Mouse (Mus musculus): Measurements from ENCODE around the gene Pkd1l2.

The Pkd1l2 gene

DNA sequence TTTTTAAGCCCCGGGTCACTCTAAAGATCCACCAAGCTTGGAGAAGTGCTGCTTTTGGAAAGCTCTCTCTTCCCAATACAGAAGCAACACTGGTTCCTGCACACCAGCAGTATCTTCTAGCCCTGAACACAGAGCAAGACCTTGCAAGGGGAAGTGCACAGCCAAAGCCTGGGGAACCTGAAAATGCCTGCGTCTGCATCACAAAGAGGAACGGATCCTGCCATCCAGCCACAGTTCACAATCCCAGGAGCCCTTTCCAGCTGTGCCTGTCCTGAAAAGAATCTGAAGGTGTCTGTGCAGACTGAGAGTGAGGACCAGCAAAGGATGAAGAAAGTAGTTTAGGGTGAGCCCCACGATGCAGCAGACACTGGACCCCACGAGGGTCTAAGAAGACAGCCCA is 107.2 kb downstream of the Pkd1l2 start:
- DNase-seq (ENCODE audit: low read depth) = no peak

GRCm38 (mm10) chr8:116969531-116969930 is 112.7 kb downstream of the Pkd1l2 start:
- no peak for DNase-seq (ENCODE audit: low read depth)

- DNase-seq (ENCODE audit: low read depth) = no peak
Observed at GRCm38 (mm10) chr8:116954415-116954814, 127.8 kb downstream of the Pkd1l2 start.

DNA sequence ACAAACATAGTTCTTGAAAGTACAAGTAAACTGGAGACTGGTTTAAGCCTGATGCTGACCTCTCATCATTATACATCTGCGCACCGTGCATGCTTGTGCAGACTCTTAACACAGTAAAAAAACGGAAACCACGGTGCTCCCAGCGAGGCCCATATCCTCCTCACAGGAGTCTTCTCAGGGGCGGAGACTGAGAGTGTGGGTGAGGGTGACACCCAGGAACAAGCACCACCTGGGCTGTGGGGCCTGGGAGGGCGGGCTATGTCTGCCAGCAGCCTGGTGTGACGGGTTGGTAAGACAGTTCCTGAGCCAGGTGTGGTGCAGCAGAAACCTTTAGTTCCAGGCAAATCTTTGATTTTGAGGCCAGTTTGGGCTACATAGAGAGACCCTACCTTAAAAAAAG is 129.8 kb downstream of the Pkd1l2 start:
- DNase-seq (ENCODE audit: low read depth) = no peak

DNA sequence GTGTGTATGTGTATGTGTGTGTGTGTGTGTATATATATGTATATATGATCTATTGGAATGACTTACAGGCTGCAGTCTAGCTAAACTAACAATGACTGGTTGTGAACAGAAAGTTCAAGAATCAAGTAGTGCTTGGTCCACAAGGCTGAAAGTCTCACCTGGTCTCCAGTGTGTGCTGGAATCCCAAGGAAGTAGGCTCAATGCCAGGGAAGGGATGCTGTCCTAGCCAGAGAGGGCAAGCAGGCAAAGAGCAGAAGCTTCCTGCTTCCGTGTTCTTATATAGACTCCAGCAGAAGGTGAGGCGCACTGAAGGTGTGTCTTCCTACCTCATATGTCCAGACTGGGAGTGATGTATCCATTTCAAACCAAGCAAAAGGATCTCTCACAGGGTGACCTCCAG is 130.5 kb downstream of the Pkd1l2 start:
- DNase-seq (ENCODE audit: low read depth) = no peak

- no peak for DNase-seq (ENCODE audit: low read depth)
Observed at GRCm38 (mm10) chr8:116951369-116951768, 130.9 kb downstream of the Pkd1l2 start.

- no peak for DNase-seq (ENCODE audit: low read depth)
Observed at GRCm38 (mm10) chr8:116947589-116947988, 134.7 kb downstream of the Pkd1l2 start.

- DNase-seq (ENCODE audit: low read depth) = no peak
Observed at GRCm38 (mm10) chr8:116946851-116947250, 135.4 kb downstream of the Pkd1l2 start.

- DNase-seq (ENCODE audit: low read depth) = no peak
Observed at GRCm38 (mm10) chr8:116946268-116946838, 135.9 kb downstream of the Pkd1l2 start.

Data from c-Kit-positive CD71-positive TER-119-negative erythroid progenitor cells, embryonic 14.5 days (primary cell).